Mouse (Mus musculus): ENCODE data around the gene Phxr2. TPM values are rescaled to one million over a fixed set of nuclear protein-coding genes. Genes with fewer than 3 reads are reported as not detected.

The Phxr2 gene
- polyA plus RNA-seq, 1 experiment from 2014 or later, result not detected

- WGBS, result 45% methylated on average over 12 of the region's 12 CpGs
- Histone ChIP-seq H3K9me3 (ENCODE audit: control insufficient read depth, low read length) (no peaks in the 10 kb centered on the region), H3K9ac (replicated peaks; ENCODE audit: low read depth, low read length) (peak overlapping the region; percentile 37; the same call in 1 of the 2 replicates), H3K4me1 (ENCODE audit: control insufficient read depth, insufficient read depth, low read length) (peaks cover 17% of the 10 kb centered on the region; the same call in 1 of the 2 replicates), H3K27me3 (ENCODE audit: control insufficient read depth, insufficient read depth, low read length) (no peaks in the 10 kb centered on the region), H3K4me2 (ENCODE audit: low read depth, low read length) (peak overlapping the region; percentile 91), H3K4me3 (ENCODE audit: low read depth, low read length) (peak overlapping the region; percentile 96), H3K36me3 (ENCODE audit: control insufficient read depth, insufficient read depth, low read length) (0 out of 2 replicates have a peak, but pooled peaks cover 6% of the 10 kb centered on the region), H3K27ac (ENCODE audit: low read depth, low read length) (no peak overlapping the region)
- ATAC-seq (ENCODE audit: low read depth), result no peak
Measured at GRCm38 (mm10) chr10:99108431-99108982, 17.6 kb downstream of the Phxr2 start.

GRCm38 (mm10) chr10:99107964-99108363 is 18.2 kb downstream of the Phxr2 start, which contains the start of gene Galnt4:
Galnt4 (plus strand) TSS chr10:99108159.
- Histone ChIP-seq H3K27me3 (ENCODE audit: control insufficient read depth, insufficient read depth, low read length) (no peaks in the 10 kb centered on the region), H3K9me3 (ENCODE audit: control insufficient read depth, low read length) (no peaks in the 10 kb centered on the region), H3K27ac (ENCODE audit: low read depth, low read length) (peak within 1 kb of the TSS; percentile 92), H3K4me3 (ENCODE audit: low read depth, low read length) (peak within 1 kb of the TSS; percentile 96), H3K9ac (replicated peaks; ENCODE audit: low read depth, low read length) (peak within 1 kb of the TSS; percentile 94), H3K4me1 (ENCODE audit: control insufficient read depth, insufficient read depth, low read length) (peaks cover 17% of the 10 kb centered on the region; the same call in 1 of the 2 replicates), H3K4me2 (ENCODE audit: low read depth, low read length) (peak within 1 kb of the TSS; percentile 91), H3K36me3 (ENCODE audit: control insufficient read depth, insufficient read depth, low read length) (0 out of 2 replicates have a peak, but pooled peaks cover 6% of the 10 kb centered on the region)
- under 1% methylated on average over 22 of the region's 22 CpGs for WGBS
- ATAC-seq (ENCODE audit: low read depth), result peak; percentile 74

- H3K9me3 ChIP-seq (ENCODE audit: control insufficient read depth, low read length), result no peaks in the 10 kb centered on the region
- no peaks in the 10 kb centered on the region for H3K27me3 ChIP-seq (ENCODE audit: control insufficient read depth, insufficient read depth, low read length)
- peak within 1 kb of the TSS; percentile 92 for H3K27ac ChIP-seq (ENCODE audit: low read depth, low read length)
- WGBS, result under 1% methylated on average over 97 of the region's 106 CpGs
- H3K9ac ChIP-seq (replicated peaks; ENCODE audit: low read depth, low read length), result peak within 1 kb of the TSS; percentile 94
- peak within 1 kb of the TSS; percentile 96 for H3K4me3 ChIP-seq (ENCODE audit: low read depth, low read length)
- peak; percentile 97 for ATAC-seq (ENCODE audit: low read depth)
- 0 out of 2 replicates have a peak, but pooled peaks cover 6% of the 10 kb centered on the region for H3K36me3 ChIP-seq (ENCODE audit: control insufficient read depth, insufficient read depth, low read length)
- H3K4me2 ChIP-seq (ENCODE audit: low read depth, low read length), result peak within 1 kb of the TSS; percentile 91
- peaks cover 17% of the 10 kb centered on the region; the same call in 1 of the 2 replicates for H3K4me1 ChIP-seq (ENCODE audit: control insufficient read depth, insufficient read depth, low read length)
Measured at GRCm38 (mm10) chr10:99106703-99107631, 19.2 kb downstream of the Phxr2 start, which contains the start of gene Poc1b. Poc1b (plus strand) TSS chr10:99107036.

- ATAC-seq (ENCODE audit: low read depth), result no peak
- Histone ChIP-seq H3K4me1 (ENCODE audit: control insufficient read depth, insufficient read depth, low read length) (peaks cover 16% of the 10 kb centered on the region; the same call in 1 of the 2 replicates), H3K4me3 (ENCODE audit: low read depth, low read length) (peak overlapping the region; percentile 96), H3K27me3 (ENCODE audit: control insufficient read depth, insufficient read depth, low read length) (no peaks in the 10 kb centered on the region), H3K4me2 (ENCODE audit: low read depth, low read length) (peak overlapping the region; percentile 51), H3K27ac (ENCODE audit: low read depth, low read length) (peak overlapping the region; percentile 92; the same call in 1 of the 2 replicates), H3K36me3 (ENCODE audit: control insufficient read depth, insufficient read depth, low read length) (0 out of 2 replicates have a peak, but pooled peaks cover 6% of the 10 kb centered on the region), H3K9ac (replicated peaks; ENCODE audit: low read depth, low read length) (peak overlapping the region; percentile 94), H3K9me3 (ENCODE audit: control insufficient read depth, low read length) (no peaks in the 10 kb centered on the region)
- WGBS, result 35% methylated on average over 8 of the region's 8 CpGs
Measured at GRCm38 (mm10) chr10:99106311-99106702, 19.8 kb downstream of the Phxr2 start.

- H3K4me2 ChIP-seq (ENCODE audit: low read depth, low read length), result no peak overlapping the region
- no peak for ATAC-seq (ENCODE audit: low read depth)
Measured at GRCm38 (mm10) chr10:99105522-99105921, 20.6 kb downstream of the Phxr2 start.

GRCm38 (mm10) chr10:99097374-99097773 is 28.8 kb downstream of the Phxr2 start:
- Histone ChIP-seq H3K9ac (replicated peaks; ENCODE audit: low read depth, low read length) (no peak overlapping the region), H3K4me2 (ENCODE audit: low read depth, low read length) (no peak overlapping the region), H3K4me3 (ENCODE audit: low read depth, low read length) (no peak overlapping the region), H3K27me3 (ENCODE audit: control insufficient read depth, insufficient read depth, low read length) (no peaks in the 10 kb centered on the region), H3K9me3 (ENCODE audit: control insufficient read depth, low read length) (no peaks in the 10 kb centered on the region), H3K27ac (ENCODE audit: low read depth, low read length) (no peak overlapping the region), H3K4me1 (ENCODE audit: control insufficient read depth, insufficient read depth, low read length) (no peaks in the 10 kb centered on the region), H3K36me3 (ENCODE audit: control insufficient read depth, insufficient read depth, low read length) (no peaks in the 10 kb centered on the region)
- WGBS, result 74% methylated on average over 10 of the region's 10 CpGs
- peak; percentile 41; the same call in 1 of the 2 replicates for ATAC-seq (ENCODE audit: low read depth)

More at GRCm38 (mm10) chr10:99105522-99105921, 20.6 kb downstream of the Phxr2 start:
- Histone ChIP-seq H3K27ac (ENCODE audit: low read depth, low read length) (no peak overlapping the region), H3K9me3 (ENCODE audit: control insufficient read depth, low read length) (no peaks in the 10 kb centered on the region), H3K9ac (replicated peaks; ENCODE audit: low read depth, low read length) (no peak overlapping the region), H3K36me3 (ENCODE audit: control insufficient read depth, insufficient read depth, low read length) (no peaks in the 10 kb centered on the region), H3K4me1 (ENCODE audit: control insufficient read depth, insufficient read depth, low read length) (0 out of 2 replicates have a peak, but pooled peaks cover 12% of the 10 kb centered on the region), H3K27me3 (ENCODE audit: control insufficient read depth, insufficient read depth, low read length) (no peaks in the 10 kb centered on the region), H3K4me3 (ENCODE audit: low read depth, low read length) (no peak overlapping the region)
- WGBS, result 89% methylated on average over 3 of the region's 3 CpGs

- H3K4me1 ChIP-seq (ENCODE audit: control insufficient read depth, insufficient read depth, low read length), result no peaks in the 10 kb centered on the region
- no peaks in the 10 kb centered on the region for H3K36me3 ChIP-seq (ENCODE audit: control insufficient read depth, insufficient read depth, low read length)
- H3K4me2 ChIP-seq (ENCODE audit: low read depth, low read length), result no peak overlapping the region
- H3K9me3 ChIP-seq (ENCODE audit: control insufficient read depth, low read length), result no peaks in the 10 kb centered on the region
- ATAC-seq (ENCODE audit: low read depth), result no peak
- WGBS, result 76% methylated on average over 2 of the region's 2 CpGs
- H3K4me3 ChIP-seq (ENCODE audit: low read depth, low read length), result no peak overlapping the region
- no peaks in the 10 kb centered on the region for H3K27me3 ChIP-seq (ENCODE audit: control insufficient read depth, insufficient read depth, low read length)
- no peak overlapping the region for H3K9ac ChIP-seq (replicated peaks; ENCODE audit: low read depth, low read length)
- no peak overlapping the region for H3K27ac ChIP-seq (ENCODE audit: low read depth, low read length)
Measured at GRCm38 (mm10) chr10:99095114-99095513, 31.0 kb downstream of the Phxr2 start.

GRCm38 (mm10) chr10:99093364-99093763 is 32.8 kb downstream of the Phxr2 start:
- no peaks in the 10 kb centered on the region for H3K9me3 ChIP-seq (ENCODE audit: control insufficient read depth, low read length)
- H3K36me3 ChIP-seq (ENCODE audit: control insufficient read depth, insufficient read depth, low read length), result no peaks in the 10 kb centered on the region
- no peaks in the 10 kb centered on the region for H3K4me1 ChIP-seq (ENCODE audit: control insufficient read depth, insufficient read depth, low read length)
- no peak overlapping the region for H3K4me3 ChIP-seq (ENCODE audit: low read depth, low read length)
- WGBS, result 87% methylated on average over 2 of the region's 2 CpGs
- no peaks in the 10 kb centered on the region for H3K27me3 ChIP-seq (ENCODE audit: control insufficient read depth, insufficient read depth, low read length)
- no peak for ATAC-seq (ENCODE audit: low read depth)
- H3K4me2 ChIP-seq (ENCODE audit: low read depth, low read length), result no peak overlapping the region
- H3K9ac ChIP-seq (replicated peaks; ENCODE audit: low read depth, low read length), result no peak overlapping the region
- no peak overlapping the region for H3K27ac ChIP-seq (ENCODE audit: low read depth, low read length)
